Mouse (Mus musculus): ENCODE results near the gene N4bp1. TPM values are rescaled to one million over a fixed set of nuclear protein-coding genes. Genes with fewer than 3 reads are reported as not detected.

The N4bp1 gene
- polyA plus RNA-seq (2016; fragmentation: Nextera tagmentation; extraction: Ambion mirVana), result 9.2 and 9.7 TPM in 2 replicates

DNA sequence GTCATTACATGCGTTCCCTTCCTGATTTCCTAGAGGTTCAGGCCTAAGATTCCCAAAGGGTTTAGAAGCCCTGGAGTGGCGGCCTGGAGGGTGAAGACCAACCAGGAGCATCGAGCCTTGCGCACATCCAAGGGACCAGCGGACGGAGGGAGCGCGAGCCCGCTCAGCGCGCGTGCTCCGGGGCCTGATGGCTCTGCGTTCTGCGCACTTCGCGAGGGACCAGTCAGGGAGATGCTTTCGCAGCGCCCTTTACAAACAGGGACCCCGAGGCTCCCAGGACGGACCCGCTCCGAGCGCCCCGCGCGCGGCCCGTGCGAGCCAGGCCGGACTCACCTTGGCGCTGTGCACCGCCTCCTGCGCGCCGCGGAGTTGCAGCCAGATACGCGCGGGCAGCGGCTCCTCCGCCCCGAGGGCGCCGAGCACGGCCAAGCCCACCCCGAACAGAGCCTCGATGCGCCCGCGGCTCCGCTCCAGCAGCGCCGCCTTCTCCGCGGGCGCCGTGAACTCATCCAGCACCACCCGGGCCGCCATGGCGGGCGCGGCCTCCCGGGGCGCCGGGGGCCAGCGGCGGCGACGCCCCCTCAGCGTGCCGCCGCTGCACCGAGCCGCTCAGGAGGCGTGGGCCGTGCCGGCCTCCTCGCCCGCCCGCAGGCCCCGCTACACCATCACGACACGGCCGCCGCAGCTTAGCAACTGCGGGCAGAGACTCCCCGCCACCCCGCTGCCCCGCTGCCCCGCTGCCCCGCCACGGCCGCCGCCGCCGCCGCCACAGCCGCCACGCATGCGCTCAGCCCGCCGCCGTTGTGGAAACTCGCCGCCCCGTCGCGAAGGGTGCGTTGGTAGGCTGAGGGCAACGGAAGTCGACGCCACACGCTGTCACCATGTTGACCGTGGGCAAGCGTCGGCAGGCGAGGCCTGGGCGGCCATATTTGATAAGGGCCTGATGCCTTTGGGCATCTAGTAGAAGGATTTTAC is at the start of gene N4bp1:
Gene N4bp1 (minus strand): TSS at position 770 of the 975 bp plus-strand sequence.
- Histone ChIP-seq H3K4me3 (peak within 1 kb of the TSS; percentile 95), H3K36me3 (peaks cover 23% of the 10 kb centered on the region), H3K27ac (replicated peaks) (peak within 1 kb of the TSS; percentile 96), H3K4me1 (peaks cover 33% of the 10 kb centered on the region), H3K9me3 (replicated peaks) (no peaks in the 10 kb centered on the region), H3K27me3 (ENCODE audit: low read depth, poor library complexity, severe bottlenecking) (no peaks in the 10 kb centered on the region; the same call in 1 of the 2 replicates)
- DNase-seq (ENCODE audit: low spot score), result peak; percentile 93
- under 1% methylated on average over 113 of the region's 119 CpGs for WGBS

- peaks cover 11% of the 10 kb centered on the region; the same call in 1 of the 2 replicates for H3K27me3 ChIP-seq (ENCODE audit: low read depth, poor library complexity, severe bottlenecking)
- peak overlapping the region; percentile 59; the same call in 1 of the 2 replicates for H3K27ac ChIP-seq (replicated peaks)
- no peaks in the 10 kb centered on the region for H3K36me3 ChIP-seq
- peak; percentile 38 for DNase-seq (ENCODE audit: low spot score)
- H3K4me3 ChIP-seq, result no peak overlapping the region
- H3K9me3 ChIP-seq (replicated peaks), result peaks cover 9% of the 10 kb centered on the region
- 37% methylated on average over 5 of the region's 5 CpGs for WGBS
- peaks cover 25% of the 10 kb centered on the region for H3K4me1 ChIP-seq
Observed at GRCm38 (mm10) chr8:86934841-86935240, 49.8 kb upstream of the N4bp1 start.

- H3K27me3 ChIP-seq (ENCODE audit: low read depth, poor library complexity, severe bottlenecking), result peaks cover 11% of the 10 kb centered on the region; the same call in 1 of the 2 replicates
- 40% methylated on average over 13 of the region's 13 CpGs for whole genome bisulfite sequencing
- no peak overlapping the region; the same call in 1 of the 2 replicates for H3K27ac ChIP-seq (replicated peaks)
- peaks cover 25% of the 10 kb centered on the region for H3K4me1 ChIP-seq
- H3K9me3 ChIP-seq (replicated peaks), result peaks cover 9% of the 10 kb centered on the region
- peak overlapping the region; percentile 23; the same call in 1 of the 2 replicates for H3K4me3 ChIP-seq
- DNase-seq (ENCODE audit: low spot score), result no peak
- H3K36me3 ChIP-seq, result no peaks in the 10 kb centered on the region
Observed at GRCm38 (mm10) chr8:86934393-86934792, 49.3 kb upstream of the N4bp1 start.

DNA sequence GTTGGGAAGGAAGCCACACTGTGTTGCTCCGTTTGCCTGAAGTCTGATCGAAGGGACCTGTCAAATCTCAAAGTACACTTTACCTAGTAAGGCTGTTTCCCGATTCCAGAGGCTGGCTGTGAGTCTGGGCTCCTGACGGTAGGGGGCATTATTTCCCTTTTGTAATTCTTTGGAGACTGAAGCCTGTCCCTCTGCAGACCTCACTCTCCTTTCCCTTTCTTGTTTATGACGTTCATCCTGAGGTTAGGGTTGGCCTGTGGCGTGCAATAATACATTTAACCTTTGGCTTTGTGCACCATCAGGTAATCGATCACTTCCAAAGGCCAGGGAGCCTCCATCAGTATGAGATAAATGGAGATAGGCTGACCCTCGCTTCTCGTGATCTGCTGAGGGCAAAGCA is 48.8 kb upstream of the N4bp1 start:
- Histone ChIP-seq H3K36me3 (no peaks in the 10 kb centered on the region), H3K9me3 (replicated peaks) (peaks cover 9% of the 10 kb centered on the region), H3K27ac (replicated peaks) (no peak overlapping the region; the same call in 1 of the 2 replicates), H3K27me3 (ENCODE audit: low read depth, poor library complexity, severe bottlenecking) (peaks cover 11% of the 10 kb centered on the region; the same call in 1 of the 2 replicates), H3K4me3 (peak overlapping the region; percentile 23; the same call in 1 of the 2 replicates), H3K4me1 (peaks cover 25% of the 10 kb centered on the region)
- WGBS, result 23% methylated on average over 9 of the region's 9 CpGs
- DNase-seq (ENCODE audit: low spot score), result peak; percentile 70

DNA sequence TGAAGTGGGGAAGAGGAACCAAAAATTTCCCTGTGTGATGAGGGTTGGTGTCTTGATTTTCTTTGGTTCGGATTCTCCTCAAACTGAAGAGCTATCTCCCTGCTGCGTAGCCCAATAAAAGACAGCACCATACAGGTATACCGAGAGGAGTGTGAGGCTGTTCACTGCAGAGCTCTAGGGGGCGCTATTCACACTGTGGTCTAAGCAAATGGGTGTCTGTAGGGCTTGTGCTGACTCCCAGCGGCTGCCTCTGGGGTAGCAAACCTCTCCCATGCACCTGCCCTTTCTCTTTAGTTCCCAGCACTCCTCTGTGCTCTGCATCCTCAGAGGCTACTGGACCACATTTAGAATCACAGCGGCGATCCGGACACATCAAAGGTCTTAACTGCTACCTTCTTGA is 41.2 kb upstream of the N4bp1 start:
- Histone ChIP-seq H3K36me3 (no peaks in the 10 kb centered on the region), H3K9me3 (replicated peaks) (no peaks in the 10 kb centered on the region), H3K27ac (replicated peaks) (no peak overlapping the region), H3K4me3 (no peak overlapping the region), H3K27me3 (ENCODE audit: low read depth, poor library complexity, severe bottlenecking) (no peaks in the 10 kb centered on the region), H3K4me1 (no peaks in the 10 kb centered on the region)
- WGBS, result 62% methylated on average over 8 of the region's 8 CpGs
- DNase-seq (ENCODE audit: low spot score), result no peak

DNA sequence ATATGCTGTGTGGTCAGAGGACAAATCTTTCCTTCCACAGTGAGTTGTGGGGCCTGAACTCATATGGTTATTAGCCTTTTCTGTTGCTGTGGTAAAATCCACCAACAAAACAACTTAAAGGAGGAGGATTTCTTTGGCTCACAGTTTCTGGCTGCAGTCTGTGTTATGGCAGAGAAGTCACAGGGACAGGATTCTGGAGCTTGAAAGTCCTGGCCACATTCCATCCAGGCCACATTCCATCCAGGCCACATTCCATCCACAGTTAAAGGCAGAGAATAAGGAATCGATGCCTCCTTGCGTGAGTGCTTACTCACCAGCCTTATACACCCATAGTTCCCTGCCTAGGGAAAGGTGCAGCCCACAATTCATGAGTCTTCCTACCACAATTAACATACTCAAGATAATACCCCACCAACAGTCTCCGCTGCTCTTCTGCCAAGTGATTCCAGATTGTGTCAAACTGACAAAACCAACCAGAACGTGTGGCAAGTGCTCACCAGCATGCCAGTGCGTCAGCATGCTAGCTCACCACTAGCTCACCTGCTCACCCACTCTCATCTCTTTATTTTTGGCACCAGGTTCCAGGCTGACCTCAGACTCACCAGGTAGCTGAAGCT is 38.3 kb upstream of the N4bp1 start:
- DNase-seq (ENCODE audit: low spot score), result no peak
- H3K27me3 ChIP-seq (ENCODE audit: low read depth, poor library complexity, severe bottlenecking), result no peaks in the 10 kb centered on the region

DNA sequence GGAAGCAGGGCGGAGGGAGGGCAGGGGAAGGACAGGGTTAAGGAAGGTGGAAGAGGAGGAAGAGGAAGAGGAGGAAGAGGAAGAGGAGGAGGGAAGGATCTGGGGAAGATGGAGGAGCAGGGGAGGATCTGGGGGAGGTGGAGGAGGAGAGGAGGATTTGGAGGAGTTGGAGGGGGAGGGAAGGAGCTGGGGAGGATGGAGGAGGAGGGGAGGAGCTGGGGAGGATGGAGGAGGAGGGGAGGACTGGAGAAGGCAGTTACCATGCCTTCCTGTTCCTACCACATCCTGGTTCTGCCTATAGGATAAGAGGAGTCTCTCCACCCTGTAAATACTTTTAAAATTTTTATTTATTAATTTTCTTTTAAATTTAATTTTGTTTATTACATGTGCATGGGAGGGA is 37.6 kb upstream of the N4bp1 start:
- no peak overlapping the region for H3K4me3 ChIP-seq
- H3K9me3 ChIP-seq (replicated peaks), result no peaks in the 10 kb centered on the region
- H3K4me1 ChIP-seq, result 0 out of 2 replicates have a peak, but pooled peaks cover 2% of the 10 kb centered on the region
- no peak overlapping the region for H3K27ac ChIP-seq (replicated peaks)
- no peak for DNase-seq (ENCODE audit: low spot score)
- no peaks in the 10 kb centered on the region for H3K36me3 ChIP-seq
- 72% methylated on average over 1 of the region's 1 CpGs for WGBS
- no peaks in the 10 kb centered on the region for H3K27me3 ChIP-seq (ENCODE audit: low read depth, poor library complexity, severe bottlenecking)

More for the DNA sequence above, 38.3 kb upstream of the N4bp1 start:
- no peaks in the 10 kb centered on the region for H3K36me3 ChIP-seq
- no peaks in the 10 kb centered on the region for H3K9me3 ChIP-seq (replicated peaks)
- H3K27ac ChIP-seq (replicated peaks), result no peak overlapping the region
- H3K4me1 ChIP-seq, result 0 out of 2 replicates have a peak, but pooled peaks cover 2% of the 10 kb centered on the region
- 84% methylated on average over 5 of the region's 5 CpGs for WGBS
- no peak overlapping the region for H3K4me3 ChIP-seq

DNA sequence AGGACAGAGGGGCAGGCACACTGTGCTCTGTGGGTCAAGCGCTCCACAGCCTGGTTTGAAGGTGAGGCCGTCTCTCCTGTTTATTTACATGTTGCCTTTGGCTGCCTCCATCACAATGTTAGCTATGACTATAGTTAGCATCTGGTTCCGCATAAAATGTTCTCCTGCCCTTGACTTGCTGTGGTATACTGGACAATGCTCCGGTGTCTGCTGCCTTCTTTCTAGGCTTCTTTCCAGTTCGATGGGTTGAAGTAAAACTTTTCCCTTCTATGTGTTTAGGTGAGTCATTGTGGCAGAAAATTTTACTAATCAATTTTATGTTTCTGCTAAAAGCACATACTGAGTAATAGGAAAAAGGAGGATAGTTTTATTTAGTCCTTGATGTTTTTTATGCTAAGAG is 37.1 kb upstream of the N4bp1 start:
- 91% methylated on average over 5 of the region's 5 CpGs for WGBS
- Histone ChIP-seq H3K27me3 (ENCODE audit: low read depth, poor library complexity, severe bottlenecking) (no peaks in the 10 kb centered on the region), H3K36me3 (no peaks in the 10 kb centered on the region), H3K9me3 (replicated peaks) (no peaks in the 10 kb centered on the region), H3K4me3 (no peak overlapping the region), H3K27ac (replicated peaks) (no peak overlapping the region), H3K4me1 (0 out of 2 replicates have a peak, but pooled peaks cover 2% of the 10 kb centered on the region)
- no peak for DNase-seq (ENCODE audit: low spot score)

GRCm38 (mm10) chr8:86920996-86921395 is 35.9 kb upstream of the N4bp1 start:
- H3K36me3 ChIP-seq, result no peaks in the 10 kb centered on the region
- no peak for DNase-seq (ENCODE audit: low spot score)
- no peaks in the 10 kb centered on the region for H3K9me3 ChIP-seq (replicated peaks)
- no peak overlapping the region for H3K27ac ChIP-seq (replicated peaks)
- 70% methylated on average over 5 of the region's 5 CpGs for WGBS
- 0 out of 2 replicates have a peak, but pooled peaks cover 2% of the 10 kb centered on the region for H3K4me1 ChIP-seq
- H3K4me3 ChIP-seq, result no peak overlapping the region
- H3K27me3 ChIP-seq (ENCODE audit: low read depth, poor library complexity, severe bottlenecking), result no peaks in the 10 kb centered on the region

DNA sequence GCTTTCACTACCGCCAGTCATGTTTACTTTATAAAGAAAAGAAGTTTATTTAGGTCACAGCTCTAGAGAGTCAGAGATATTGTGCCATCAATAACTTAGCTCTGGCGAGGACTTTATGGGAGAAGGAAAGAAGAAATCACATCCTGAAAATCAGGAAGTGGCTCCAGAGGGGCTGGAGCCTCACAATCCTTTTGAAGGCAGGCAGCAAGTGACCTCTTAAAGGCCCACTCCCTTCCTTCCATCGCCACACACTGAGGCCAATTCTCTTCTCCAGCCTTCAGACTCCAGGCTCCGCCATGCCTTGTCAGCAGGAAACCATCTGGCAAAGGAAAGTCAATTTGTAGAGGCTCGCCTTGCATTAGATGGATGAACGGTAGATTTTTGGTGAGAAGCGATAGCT is 35.4 kb upstream of the N4bp1 start:
- Histone ChIP-seq H3K4me1 (0 out of 2 replicates have a peak, but pooled peaks cover 2% of the 10 kb centered on the region), H3K9me3 (replicated peaks) (no peaks in the 10 kb centered on the region), H3K4me3 (no peak overlapping the region), H3K36me3 (no peaks in the 10 kb centered on the region), H3K27me3 (ENCODE audit: low read depth, poor library complexity, severe bottlenecking) (no peaks in the 10 kb centered on the region), H3K27ac (replicated peaks) (no peak overlapping the region)
- WGBS, result 59% methylated on average over 7 of the region's 7 CpGs
- no peak for DNase-seq (ENCODE audit: low spot score)

DNA sequence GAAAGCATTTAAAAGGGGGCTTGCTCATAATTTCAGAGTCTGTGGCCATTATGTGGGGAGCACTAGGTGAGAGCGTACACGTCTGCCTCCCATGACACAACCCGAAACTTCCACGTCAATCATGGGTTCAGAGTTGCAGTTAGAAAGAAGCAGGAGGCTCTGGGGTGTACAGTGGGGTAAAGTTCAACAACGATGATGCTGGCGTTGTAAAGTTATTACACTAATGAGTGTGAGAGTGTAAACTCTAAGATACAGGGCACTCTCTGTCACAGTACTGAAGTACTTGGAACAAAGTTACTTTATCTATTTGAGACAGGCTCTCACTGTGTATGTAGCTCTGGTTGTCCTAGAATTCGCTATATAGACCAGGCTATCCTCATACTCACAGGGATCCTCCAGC is 35.0 kb upstream of the N4bp1 start:
- no peak for DNase-seq (ENCODE audit: low spot score)
- H3K36me3 ChIP-seq, result no peaks in the 10 kb centered on the region
- 0 out of 2 replicates have a peak, but pooled peaks cover 2% of the 10 kb centered on the region for H3K4me1 ChIP-seq
- H3K27me3 ChIP-seq (ENCODE audit: low read depth, poor library complexity, severe bottlenecking), result no peaks in the 10 kb centered on the region
- no peaks in the 10 kb centered on the region for H3K9me3 ChIP-seq (replicated peaks)
- no peak overlapping the region for H3K4me3 ChIP-seq
- WGBS, result 91% methylated on average over 7 of the region's 7 CpGs
- H3K27ac ChIP-seq (replicated peaks), result no peak overlapping the region

DNA sequence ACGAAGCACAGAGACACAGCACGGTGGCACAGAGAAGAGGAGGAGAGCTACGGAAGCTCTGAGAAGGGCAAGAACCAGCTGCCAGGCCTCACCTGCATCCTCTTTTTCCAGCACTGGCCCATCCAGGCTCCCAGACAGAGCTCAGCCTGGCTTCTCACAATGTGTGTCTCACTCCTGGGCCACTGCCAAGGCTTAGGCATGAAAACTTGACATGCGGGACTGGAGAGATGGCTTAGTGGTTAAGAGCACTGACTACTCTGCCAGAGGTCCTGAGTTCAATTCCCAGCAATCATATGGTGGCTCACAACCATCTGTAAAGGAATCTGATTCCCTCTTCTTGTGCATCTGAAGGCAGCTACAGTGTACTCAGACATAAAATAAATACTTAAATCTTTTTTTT is 34.2 kb upstream of the N4bp1 start:
- no peaks in the 10 kb centered on the region for H3K9me3 ChIP-seq (replicated peaks)
- no peak overlapping the region for H3K4me3 ChIP-seq
- no peak for DNase-seq (ENCODE audit: low spot score)
- H3K27me3 ChIP-seq (ENCODE audit: low read depth, poor library complexity, severe bottlenecking), result no peaks in the 10 kb centered on the region
- no peak overlapping the region for H3K27ac ChIP-seq (replicated peaks)
- peaks cover 7% of the 10 kb centered on the region for H3K4me1 ChIP-seq
- WGBS, result 89% methylated on average over 4 of the region's 4 CpGs
- H3K36me3 ChIP-seq, result no peaks in the 10 kb centered on the region
